Mouse (Mus musculus) bone marrow, adult 2 months (tissue): ENCODE results near the gene Pappa.

Experiments used
- CTCF ChIP-seq: fragments of 200-500 bp; IDR thresholded peaks from 2 replicates; pipeline ENCODE4 v1.5.1; 2011; ENCODE audit warnings: low read length, control low read depth; ENCODE audit not compliant: control insufficient read depth, insufficient read depth
- POLR2A ChIP-seq: fragments of 200-500 bp; IDR thresholded peaks from 2 replicates; pipeline ENCODE4 v1.6.1; 2011; ENCODE audit warnings: low read depth, mild to moderate bottlenecking, control low read depth, low read length, borderline replicate concordance; ENCODE audit not compliant: control insufficient read depth

DNA sequence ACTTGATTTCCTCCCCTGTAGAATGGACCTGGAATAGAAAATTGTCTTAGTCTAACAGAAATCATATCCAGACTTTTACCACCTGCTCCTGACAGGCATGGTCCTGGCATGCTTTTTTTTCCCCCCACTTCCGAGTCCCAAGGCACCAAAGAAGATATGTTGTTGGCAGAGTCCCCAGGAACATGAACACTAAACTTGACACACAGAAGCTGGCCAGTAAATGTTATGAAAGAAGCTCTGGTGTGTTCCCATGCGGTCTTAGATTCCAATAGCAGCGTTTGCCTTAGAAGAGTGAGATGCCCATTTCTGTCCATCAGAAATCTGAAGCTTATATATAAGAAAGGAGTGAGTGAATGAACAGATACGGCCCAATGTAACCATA, 155.3 kb downstream of the Pappa start:
- TF ChIP-seq CTCF (no peak), POLR2A (no peak)
